Mouse (Mus musculus): ENCODE results near the gene Serpina1f. TPM values are rescaled to one million over a fixed set of nuclear protein-coding genes. Genes with fewer than 3 reads are reported as not detected.
"Not testable (repeated sequence)": the region's sequence is repeated elsewhere in the genome, so short reads cannot be mapped to it uniquely, and the experiment has no call there.

Gene Serpina1f
- total RNA-seq, 2 experiments from 2014 or later: not detected

- DNase-seq (ENCODE audit: low spot score): no peak
- intact Hi-C loops (cut with DNase I): no loop called here
These were observed 24.4 kb downstream of the Serpina1f start for GRCm38 (mm10) chr12:103670964-103671363.

DNA sequence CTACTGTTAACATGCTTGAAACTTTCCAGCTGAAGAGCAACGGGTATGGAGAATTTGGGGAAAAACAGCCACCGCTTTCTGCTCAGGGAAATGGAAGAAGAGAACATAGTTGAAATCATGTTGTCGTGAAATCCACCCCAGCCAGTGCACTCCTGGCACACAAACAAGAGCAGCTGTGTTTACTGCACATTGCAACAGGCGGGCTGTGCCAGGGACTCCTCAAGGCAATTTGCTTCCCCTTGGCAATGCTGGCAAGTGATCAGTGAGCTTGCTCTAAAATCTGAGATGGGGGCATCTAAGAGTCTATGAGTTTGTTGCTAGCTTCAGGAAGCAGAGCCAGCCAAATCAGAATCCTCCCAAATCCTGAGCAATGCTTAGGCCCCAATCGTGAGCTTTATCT lies 25.0 kb downstream of the Serpina1f start:
- no peak for DNase-seq (ENCODE audit: low spot score)
- intact Hi-C loops (cut with DNase I): no loop called here

GRCm38 (mm10) chr12:103665286-103665685 lies 30.0 kb downstream of the Serpina1f start:
- DNase-seq (ENCODE audit: low spot score): no peak
- intact Hi-C loops (cut with DNase I): no loop called here

DNA sequence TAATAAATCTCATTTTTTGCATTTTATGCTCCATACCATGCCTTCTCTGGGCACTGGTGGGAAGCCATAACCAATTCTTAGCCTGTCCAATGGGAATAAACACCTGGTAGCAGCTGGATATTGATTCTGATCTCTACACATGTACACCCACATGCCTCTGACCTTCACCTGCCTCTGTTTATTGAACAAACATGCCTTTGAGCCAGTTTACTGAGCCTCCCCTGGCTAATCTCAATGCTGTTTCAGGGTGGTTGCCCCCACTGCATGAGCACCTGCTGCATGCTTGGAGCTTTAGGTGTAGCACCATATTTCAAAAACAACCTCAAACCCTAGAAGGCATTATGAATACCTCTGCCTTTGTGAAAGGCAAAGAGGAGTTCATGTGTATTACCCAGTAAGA lies 33.3 kb downstream of the Serpina1f start:
- intact Hi-C loops (cut with DNase I); DNase-seq (ENCODE audit: low spot score): not testable (repeated sequence)

- intact Hi-C loops (cut with DNase I): no loop called here
- no peak for DNase-seq (ENCODE audit: low spot score)
These were observed 35.3 kb downstream of the Serpina1f start for GRCm38 (mm10) chr12:103660076-103660475.

DNA sequence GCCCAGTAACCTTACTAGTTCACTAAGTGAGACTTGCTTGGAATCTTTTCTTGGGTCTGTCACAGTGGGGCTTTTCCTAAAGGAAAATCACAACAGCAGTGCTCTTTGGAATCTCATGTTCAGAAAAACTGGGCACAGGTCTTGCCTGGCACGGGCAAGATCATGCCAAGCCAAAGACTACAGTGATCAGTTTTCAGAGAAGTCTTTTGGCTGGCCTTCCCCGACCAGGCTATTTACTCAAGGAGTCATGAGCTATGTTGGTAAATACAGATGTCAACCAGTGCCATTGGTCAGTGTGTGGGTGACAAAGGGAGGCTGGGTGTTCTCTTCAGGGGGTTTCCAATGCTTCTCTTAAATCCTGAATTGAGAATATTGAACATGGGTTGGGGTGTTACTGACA lies 36.2 kb downstream of the Serpina1f start:
- no peak for DNase-seq (ENCODE audit: low spot score)
- intact Hi-C loops (cut with DNase I): no loop called here

DNA sequence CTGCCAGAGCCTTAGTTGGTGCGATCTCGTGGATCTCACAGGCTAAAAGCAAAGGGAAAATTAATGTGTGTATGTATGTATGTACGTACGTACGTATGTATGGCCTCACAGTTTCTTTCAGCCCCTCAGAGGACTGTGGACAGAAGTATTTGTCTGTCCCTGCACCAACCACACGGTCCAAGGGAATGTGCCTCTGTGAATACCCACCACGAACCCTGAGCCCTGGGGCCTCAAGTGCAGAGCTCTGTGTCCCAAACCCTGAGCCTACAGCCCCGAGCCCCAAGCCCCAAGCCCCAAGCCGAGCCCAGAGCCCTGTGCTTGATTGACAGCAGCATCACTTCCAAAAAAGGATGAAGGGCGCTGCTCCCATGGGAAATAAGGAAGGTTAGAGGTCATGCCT lies 37.3 kb downstream of the Serpina1f start:
- intact Hi-C loops (cut with DNase I): no loop called here
- DNase-seq (ENCODE audit: low spot score): no peak

DNA sequence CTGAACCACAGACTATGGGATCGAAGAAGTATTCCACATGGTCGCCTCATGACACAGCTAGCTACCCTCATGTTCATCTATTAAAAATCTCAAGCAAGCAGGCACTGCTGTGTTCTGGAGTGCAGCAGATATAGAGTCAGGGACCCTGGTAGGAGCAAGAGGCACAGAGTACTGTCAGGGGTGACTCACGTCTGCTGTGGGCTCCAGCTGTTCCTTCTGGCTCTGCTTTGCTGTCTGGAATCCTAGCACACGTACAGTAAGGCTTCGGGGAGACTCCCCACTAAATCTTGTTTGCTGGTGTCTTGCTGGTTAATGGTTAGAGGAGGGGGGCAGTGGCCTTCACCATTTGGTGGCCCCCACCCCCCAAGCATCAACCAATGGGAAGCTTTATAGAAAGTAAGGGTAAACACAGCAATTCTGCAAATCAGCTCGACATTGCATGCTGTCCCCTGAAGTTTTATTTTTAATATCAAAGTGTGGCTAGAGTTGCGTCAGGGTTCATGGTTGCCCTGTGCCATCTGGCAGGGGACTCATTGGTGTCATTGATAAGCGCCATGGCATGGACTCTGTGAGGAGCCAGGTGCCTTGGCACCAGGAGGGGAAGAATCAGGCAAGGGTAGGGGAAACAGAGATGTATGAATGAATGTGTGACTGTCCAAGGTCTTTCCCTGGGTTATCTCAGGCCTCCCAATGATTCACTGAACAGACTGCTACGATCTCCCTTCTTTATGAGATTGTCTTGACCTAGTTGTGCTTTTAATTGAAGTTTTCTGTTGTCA lies 38.3 kb downstream of the Serpina1f start, which contains the start of gene Serpina6:
Gene Serpina6, minus strand, starts transcription at position 365 of the 779 bp plus-strand sequence.
- DNase-seq (ENCODE audit: low spot score): no peak
- intact Hi-C loops (cut with DNase I): no loop called here

DNA sequence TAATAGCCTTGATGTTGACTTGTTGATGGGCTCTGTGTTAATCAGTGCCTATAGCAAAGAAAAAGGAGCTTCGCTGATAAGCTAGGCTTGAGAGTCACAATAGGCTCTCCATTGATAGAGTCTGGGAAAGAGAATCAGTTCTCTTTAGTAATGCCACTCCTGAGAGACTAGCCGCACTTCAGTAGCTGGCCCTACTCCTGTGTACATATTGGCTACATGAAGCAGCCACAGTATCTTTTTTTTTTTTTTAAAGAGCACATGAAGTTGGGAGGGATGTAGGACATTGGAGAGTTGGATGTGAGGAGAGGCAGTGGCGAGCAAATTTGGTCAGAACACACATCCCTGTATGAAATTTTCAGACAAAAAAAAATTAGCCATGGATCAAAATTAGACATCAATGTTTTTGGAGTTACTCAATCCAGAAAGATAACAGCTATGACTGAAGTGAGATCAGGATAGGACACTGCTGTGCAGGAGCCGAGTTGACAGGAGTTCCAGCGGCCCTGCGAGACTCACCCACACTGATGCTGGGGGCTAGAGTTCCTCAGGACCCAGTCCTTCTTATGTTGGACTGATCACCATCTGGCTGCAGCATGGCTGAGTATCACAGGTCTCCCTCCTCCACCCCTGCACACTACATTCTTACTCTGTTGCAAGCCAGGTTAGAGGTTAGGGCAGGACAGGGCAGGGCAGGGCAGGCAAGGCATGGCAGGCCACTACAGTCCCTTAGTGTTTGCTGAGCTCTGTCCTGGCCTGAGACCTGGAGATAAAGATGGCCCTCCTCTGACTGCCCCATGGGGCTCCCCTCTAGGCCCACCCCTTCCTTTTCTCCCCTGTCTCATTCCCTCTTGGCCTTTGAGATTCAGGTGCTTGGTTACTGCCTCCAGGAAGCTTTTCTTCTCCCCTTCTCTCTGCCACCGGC lies 39.9 kb downstream of the Serpina1f start:
- DNase-seq (ENCODE audit: low spot score): no peak
- intact Hi-C loops (cut with DNase I): no loop called here

DNA sequence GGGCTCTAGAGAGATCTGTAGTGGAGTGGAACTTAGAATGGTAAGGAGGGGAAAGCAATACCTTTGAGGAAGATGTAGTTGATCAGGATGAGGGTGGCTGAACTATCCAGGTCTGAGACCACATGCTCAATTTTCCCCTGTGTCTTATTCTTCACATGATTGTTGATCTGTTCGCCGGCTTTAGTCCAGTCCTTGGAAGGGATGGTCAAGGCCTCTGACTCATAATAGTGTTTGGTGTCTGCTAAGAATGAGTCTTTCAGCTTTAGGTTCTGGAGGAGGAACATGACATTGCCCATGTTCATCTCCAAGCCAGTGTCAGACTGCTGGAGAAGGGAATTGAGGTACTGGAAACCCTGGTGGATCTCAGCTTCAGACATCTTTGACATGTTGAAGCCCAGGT lies 41.5 kb downstream of the Serpina1f start:
- intact Hi-C loops (cut with DNase I): no loop called here
- DNase-seq (ENCODE audit: low spot score): no peak

DNA sequence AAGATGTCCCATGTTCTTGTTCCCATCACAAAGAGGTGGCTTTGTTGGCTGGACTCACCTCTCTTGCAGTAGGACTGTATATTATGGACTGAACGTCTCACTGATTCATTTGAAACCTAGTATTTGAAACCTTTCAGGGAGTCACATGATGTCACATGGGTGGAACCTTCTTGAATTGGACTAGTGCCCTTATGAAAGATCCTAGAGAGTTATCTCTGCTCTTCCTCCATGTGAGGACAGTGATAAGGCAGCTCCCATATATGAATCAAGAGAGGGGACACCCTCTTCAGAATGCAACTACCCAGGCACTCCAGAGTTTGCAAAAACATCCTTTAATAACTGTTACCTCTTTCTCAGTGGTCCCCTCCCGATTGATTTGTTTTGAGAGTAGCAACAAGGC lies 49.0 kb downstream of the Serpina1f start:
- DNase-seq (ENCODE audit: low spot score): no peak
- intact Hi-C loops (cut with DNase I): no loop called here

DNA sequence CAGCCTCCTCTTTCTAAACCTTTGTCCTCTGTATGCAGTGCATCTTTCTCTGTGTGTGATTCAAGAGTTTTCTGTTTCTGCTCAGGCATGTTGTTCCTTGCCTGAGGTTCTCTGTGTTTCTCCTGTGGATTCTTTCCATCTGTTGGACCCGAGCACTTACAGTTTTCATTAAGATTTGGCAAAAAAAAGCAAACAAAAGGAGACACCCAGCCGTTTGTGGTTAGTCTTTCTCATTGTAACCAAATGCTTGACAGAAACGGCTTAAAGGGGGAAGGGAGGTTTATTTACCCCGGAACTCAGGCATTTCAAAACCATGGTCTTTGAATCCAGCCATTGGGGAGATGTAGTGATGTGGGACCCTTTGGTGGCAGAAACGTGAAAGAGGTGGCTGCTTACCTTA lies 50.7 kb downstream of the Serpina1f start:
- no peak for DNase-seq (ENCODE audit: low spot score)
- intact Hi-C loops (cut with DNase I): loop anchor here (5.0 kb wide), 1 partner anchor 102 kb away; no protein-coding TSS in a partner anchor

DNA sequence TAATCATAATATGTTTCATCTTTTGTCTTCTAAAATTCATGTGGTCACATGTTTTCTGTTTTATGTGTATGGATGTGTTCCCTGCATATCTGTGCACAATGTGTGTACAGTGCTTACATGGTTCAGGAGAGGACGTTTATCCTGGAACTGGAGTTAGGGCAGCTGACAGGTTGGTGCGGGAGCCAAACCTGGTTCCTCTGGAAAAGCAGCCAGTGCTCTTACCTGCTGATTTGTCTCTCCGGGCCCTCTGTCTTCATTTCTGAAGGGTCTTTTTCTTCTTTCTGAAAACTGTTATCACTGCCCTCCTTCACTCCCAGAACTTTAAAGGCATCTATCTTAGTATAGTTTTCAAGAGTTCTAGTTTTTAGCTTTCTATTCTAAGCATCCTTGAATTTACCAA lies 51.5 kb downstream of the Serpina1f start:
- no peak for DNase-seq (ENCODE audit: low spot score)
- intact Hi-C loops (cut with DNase I): loop anchor here (5.0 kb wide), 1 partner anchor 102 kb away; no protein-coding TSS in a partner anchor

DNA sequence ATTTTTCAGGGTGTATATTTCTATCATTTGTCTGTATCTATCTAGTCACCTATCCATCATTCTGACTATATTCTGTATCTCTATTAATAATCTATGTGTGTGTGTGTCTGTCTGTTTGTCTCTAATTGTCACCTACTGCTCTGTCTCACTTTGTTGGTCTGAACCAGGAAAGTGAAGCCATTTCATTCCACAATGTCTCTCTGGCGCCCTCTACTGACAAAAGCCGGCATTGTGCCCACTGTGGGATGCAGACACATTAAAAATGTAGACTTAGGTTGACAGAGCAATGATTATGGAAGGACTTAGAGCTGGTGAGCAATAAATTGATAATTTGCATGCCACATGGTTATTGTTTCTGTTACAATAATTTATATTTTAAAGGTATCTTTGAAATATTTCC lies 52.0 kb downstream of the Serpina1f start:
- no peak for DNase-seq (ENCODE audit: low spot score)
- intact Hi-C loops (cut with DNase I): loop anchor here (5.0 kb wide), 1 partner anchor 101 kb away; no protein-coding TSS in a partner anchor

Other genes starting within 250 kb of the Serpina1f start
- gene Ifi27l2b, start 238.3 kb downstream of the Serpina1f start, total RNA-seq (2021): under 1 TPM in 1 of 2 experiments, not detected in 1; 0.23 TPM
- gene Ppp4r4, start 163.2 kb downstream of the Serpina1f start, total RNA-seq (2021): under 1 TPM; 0.39 to 0.45 TPM
- gene Serpina10, start 64.1 kb downstream of the Serpina1f start, total RNA-seq (2021): not detected
- not detected for gene Serpina6, start 38.3 kb downstream of the Serpina1f start, total RNA-seq (2021)
- gene Serpina16, start 19.4 kb downstream of the Serpina1f start, total RNA-seq (2021): not detected
- gene Serpina1d, start 78.1 kb upstream of the Serpina1f start, total RNA-seq (2021): not detected
- gene Serpina1b, start 134.8 kb upstream of the Serpina1f start, total RNA-seq (2021): not detected
- not detected for gene Serpina1a, start 168.0 kb upstream of the Serpina1f start, total RNA-seq (2021)
- gene Serpina1c, start 209.4 kb upstream of the Serpina1f start, total RNA-seq (2021): not detected